Mouse (Mus musculus): ENCODE measurements around the gene Sgf29.

Gene Sgf29

DNA sequence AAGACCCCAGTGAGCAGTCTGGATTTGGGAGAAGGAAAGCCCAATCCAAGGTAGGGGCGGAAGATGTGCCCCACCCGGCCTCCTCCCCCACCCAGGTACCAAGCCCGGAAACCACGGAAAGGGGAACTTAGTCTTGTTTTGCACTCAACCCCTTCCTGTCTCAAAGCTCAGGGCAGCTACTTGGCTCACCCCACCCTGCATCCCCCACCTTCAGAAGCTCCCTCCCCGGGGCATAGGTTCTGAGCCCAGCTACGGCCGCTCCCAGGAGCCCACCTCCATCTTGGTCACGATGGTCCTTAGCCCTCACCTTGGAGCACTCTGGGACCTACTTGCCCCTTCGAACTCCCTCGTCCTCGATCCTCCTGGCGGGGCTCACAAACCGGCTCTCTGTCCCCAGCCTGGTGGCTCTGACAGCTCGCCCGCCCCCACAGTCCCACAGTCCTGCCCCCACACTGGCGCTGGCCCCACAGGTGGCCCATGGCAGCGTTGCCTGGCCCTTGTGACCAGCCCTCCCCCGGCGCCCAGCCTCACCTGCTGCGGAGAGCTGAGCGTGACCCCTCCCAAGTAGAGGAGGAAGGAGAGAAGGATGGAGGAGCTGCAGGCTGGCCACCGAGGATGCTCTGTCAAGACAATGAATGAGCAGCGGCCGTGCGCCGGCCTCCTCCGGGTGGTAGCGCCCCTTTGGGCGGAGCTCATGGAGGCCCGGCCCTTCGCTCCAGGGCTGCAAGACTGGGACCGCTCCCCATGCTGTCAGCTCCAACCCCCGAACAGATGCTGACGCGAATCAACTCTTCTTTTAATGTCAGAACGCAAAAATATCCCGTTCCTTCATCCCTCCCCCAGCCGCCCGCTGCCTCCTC lies 55.2 kb downstream of the Sgf29 start:
- DNase-seq (ENCODE audit: extremely low spot score, low spot score) = peak; percentile 73

DNA sequence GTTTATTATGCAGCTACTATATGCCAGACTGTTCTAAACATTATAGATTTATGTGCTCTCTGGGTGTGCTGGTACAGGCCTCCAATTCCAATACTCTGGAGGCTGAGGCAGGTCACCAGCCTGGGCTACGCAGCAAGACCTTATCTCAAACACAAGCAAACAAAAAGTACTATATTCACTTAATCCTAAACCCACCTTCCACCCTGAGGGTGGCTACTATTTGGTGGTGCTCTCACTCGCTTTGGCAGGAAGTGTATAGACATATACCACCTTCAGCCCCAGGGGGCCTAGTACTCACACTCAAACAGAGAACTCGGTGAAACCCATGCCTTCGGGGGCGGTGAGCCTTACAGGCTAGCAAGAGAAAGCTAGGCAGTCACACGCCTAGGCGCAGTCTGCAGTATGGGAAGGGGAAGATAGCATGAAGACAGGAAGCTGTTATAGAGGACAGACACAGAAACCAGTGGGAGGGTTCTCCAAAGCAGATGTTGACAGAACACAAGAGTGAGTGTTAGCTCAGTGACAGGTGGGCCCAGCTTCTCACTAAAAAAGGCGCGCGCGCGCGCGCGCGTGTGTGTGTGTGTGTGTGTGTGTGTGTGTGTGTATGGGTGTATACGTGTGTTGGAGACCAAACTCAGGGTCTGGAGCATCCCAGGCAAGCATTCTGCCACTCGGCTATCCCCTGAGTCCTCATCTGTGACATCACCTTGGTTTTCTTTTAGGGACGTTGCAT lies 58.5 kb downstream of the Sgf29 start, which contains the start of gene Coro1a:
Gene Coro1a, minus strand, starts transcription at position 346 of the 733 bp plus-strand sequence.
- no peak for DNase-seq (ENCODE audit: extremely low spot score, low spot score)

DNA sequence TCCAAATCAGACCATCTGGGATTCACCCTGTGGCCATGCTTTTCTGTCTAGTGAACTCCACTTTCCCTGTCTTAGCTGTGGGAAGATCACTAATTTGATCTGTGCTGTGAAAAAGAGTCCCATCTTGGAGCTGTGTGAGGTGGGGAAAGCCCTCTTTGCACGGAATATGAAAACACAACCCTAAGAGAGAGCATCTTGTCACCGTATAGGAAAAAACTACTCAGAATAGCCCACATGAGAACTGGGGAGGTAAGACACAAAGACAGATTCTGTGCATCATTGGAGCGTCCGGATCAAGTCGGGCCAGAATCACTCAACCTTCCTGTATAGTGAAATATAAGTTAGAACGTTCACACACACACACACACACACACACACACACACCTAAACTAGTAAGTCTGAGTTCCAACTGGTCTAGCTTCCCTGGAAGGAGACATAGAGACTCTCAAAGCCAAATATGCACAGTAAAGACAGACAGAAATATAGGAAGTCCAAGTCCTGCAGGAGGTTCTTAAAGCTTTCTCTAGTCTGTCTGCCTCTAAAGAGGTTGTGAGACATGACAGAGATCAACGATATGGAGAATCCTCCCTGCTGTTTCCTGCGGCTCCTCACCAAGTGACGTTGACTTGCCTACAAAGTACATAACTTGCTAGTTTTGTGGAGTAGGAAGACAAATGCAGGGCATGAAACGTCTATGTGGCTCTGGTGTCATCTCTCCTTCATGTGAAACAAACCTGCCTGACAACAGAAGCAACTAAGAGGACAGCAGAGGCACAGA lies 59.3 kb downstream of the Sgf29 start:
- DNase-seq (ENCODE audit: extremely low spot score, low spot score) = no peak

DNA sequence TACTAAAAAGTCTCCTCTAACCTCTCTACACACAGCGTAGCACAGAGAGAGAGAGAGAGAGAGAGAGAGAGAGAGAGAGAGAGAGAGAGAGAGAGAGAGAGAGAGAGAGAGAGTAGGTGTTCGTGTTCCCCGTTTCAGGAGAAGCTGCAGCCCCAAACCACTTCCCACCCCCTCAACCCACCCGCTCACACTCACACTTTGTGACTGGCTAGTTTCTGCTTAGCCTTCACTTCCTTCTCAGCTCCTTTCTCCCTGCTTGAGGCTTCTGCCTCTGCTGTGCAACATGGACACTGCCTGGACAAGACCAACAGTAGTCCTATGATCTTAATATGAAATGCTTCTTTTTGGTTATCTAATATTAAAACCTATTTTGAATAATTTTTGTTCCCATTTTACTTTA lies 61.2 kb downstream of the Sgf29 start:
- DNase-seq (ENCODE audit: extremely low spot score, low spot score) = no peak

DNA sequence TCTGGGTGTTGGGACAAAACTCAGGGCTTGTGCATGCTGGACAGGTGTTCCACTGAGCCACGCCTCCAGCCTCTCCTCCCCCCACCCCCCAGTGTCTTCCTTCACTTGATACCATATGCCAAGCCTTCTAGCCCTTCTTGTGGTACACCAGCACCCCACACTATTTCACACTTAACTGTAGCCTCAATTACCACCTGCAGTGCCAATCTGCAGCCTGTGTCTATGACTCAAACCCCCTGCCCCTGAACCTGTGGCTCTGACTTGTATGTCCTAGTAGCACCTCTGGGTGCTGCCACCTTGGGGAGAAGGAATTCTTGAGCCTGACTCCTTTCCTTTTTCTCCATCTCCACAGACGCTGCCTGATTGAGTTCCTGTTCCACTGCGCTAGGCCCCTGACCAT lies 62.8 kb downstream of the Sgf29 start:
- DNase-seq (ENCODE audit: extremely low spot score, low spot score) = no peak

DNA sequence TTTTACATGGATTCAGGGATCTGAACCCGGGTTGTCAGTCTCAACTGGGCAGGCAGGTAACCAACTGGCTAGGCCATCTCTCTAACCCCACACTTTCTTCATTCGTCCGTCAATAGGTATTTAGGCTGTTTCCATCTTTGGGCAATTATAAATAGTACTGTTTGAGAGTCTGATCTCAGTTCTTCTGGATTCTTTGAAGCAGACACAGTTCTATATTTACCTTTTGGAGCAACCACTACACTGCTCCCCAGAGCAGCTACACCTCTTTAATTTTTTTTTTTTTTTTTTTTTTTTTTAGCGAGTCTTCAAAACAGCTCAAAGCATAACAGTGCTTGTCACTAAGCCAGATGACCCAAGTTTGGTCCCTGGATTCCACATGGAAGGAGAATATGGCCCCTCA lies 66.6 kb downstream of the Sgf29 start:
- no peak for DNase-seq (ENCODE audit: extremely low spot score, low spot score)

DNA sequence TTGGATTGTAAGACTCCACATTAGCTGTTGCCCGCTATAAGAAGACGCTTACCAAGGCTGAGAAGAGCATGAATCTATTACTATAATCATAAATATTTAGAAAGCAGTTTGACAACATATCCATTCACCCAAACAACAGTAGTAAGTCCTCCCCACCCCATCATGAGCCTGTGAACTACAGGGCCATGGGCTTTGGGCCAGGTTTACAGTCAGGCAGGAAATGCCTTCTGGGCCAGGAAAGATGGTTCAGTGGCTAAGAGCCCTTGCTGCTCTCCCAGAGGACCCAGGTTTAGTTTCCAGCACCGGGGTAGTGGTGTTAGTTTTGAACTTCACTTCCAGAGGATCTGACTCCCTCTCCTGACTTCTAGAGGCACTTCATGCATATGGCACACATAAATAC lies 68.5 kb downstream of the Sgf29 start:
- no peak for DNase-seq (ENCODE audit: extremely low spot score, low spot score)

DNA sequence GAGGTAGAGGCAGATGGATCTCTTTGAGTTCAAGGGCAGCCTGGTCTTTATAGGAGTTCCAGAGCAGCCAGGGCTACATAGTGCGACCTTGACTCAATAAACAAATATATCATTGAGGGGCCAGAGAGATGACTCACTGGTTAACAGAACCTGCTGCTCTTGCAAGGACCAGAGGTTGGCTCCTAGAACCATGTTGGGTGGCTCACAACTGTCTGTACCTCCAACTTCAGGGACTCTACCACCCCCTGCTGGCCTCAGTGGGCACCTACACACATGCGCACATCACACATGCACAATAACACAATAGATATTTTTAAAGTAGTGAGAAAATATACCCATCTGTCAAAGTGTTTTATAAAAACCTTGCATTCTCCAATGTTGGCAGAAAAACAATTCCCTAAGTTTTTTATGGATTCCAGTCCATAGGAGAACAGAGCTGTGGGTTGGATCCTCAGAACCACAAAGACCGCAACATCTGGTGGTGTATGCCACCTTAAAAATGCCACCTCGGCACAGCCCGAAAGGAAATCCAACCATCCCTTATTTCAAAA lies 69.8 kb downstream of the Sgf29 start:
- no peak for DNase-seq (ENCODE audit: extremely low spot score, low spot score)

DNA sequence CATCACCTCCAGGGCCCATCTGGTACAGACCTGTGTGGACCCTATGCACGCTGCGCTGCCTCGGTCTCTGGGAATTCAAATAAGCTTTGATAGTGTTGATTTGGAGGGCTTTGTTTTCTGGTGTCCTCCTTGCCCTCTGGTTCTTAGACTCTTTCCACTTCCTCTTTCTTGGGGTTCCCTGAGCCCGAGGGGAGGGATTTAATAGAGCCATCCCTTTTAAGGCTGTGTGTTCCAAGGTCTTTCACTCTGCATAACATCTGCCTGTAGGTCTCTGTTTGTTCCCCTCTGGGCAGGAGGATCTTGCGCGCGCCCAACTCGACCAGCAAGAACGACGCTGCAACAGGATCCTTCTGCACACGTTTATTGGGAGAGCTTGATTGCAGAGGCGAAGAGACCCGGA lies 72.5 kb downstream of the Sgf29 start:
- no peak for DNase-seq (ENCODE audit: extremely low spot score, low spot score)
